Mouse (Mus musculus) lung, postnatal 0 days (tissue): ENCODE data around the gene Arhgap5.

Experiments
- CTCF ChIP-seq: IDR thresholded peaks from 2 replicates; pipeline ENCODE4 v1.5.1; 2016; ENCODE audit warnings: antibody characterized with exemption, mild to moderate bottlenecking
- EP300 ChIP-seq: IDR thresholded peaks from 2 replicates; pipeline ENCODE4 v1.6.1; 2016; ENCODE audit warnings: antibody characterized with exemption, mild to moderate bottlenecking, control low read depth

DNA sequence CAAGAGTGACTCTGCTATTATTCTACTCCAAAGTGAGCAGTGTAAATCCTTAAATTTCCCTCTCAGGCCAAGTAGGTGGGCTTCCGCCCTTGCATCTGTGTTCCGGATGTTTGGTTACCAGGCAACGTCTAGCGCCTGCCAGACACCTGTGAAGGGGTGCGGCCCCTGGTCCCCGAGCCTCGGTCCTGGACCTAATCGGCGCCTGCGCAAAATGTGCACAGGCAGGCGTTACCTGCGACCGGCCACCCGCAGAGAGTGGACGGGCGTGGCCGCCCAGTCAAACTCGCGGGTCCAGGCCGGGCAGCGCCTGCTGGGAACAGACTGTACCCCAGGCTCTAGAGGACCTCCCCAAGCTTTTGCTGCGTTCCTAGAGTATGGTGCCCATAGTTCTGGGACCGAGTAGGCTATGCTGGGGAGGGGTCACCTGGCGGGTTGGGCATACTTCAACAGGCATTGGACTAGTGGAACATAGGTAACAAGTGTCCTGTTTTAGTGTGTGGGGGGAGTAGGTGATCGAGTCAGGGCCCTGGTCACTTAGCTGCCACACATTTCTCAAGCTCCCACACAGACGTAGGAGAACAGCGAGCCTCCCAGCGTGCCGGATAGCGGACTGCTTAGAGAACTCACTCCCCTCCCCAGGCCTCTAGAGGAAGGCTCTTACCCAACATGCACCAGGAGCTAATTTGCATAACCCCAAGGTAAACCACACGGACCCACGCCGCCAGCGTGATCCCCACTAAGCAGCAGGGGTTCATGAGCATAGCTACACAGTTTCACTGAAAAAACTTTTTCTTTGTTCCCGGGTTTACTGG is 99.3 kb downstream of the Arhgap5 start:
- TF ChIP-seq CTCF, result no peak
- no peak; the same call in none of the 2 replicates for TF ChIP-seq EP300
